Mouse (Mus musculus): ENCODE data around the gene Mrpl24. TPM values are rescaled to one million over a fixed set of nuclear protein-coding genes. Genes with fewer than 3 reads are reported as not detected.

Mrpl24 gene
- 100 to 1,000 TPM; 134 to 154 TPM for total RNA-seq (2023)

DNA sequence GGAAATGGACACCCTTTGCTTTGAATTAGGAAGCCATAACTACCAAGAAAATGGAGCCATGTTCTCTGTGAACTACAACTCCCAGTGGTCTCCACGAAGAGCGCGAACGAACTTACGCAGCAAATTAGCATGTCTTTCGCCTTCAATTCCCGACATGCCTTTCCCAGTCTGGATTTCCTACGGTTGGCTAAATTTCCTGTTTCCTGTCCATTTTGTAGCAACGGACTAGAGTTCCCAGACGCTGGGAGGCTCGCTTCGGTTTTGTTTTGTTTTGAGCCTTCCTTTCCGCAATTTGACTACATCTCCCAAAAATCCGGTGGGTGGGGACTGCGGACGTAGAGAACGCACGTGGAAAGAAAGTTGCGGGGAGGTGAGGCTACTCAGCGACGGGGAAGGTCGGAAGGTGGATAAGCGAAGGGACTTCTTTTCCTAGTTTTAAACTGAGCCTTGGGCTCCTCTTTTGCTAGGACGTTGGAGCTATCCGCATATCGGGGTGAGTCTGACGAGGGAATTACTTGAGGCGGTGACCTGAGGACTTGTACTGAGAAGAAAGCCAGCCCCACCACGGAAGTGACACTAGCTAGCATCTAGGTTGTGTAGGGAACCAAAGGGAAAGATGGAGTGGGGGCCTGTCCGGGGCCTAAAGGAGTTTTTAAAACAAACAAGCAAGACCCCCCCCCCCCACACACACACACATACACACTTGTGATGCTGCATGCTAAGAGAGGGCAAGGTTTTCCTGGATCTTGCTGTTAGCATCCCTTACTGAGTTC is at the start of gene Mrpl24:
TSS of gene Mrpl24 (plus strand) at position 171 of the 773 bp plus-strand sequence.

DNA sequence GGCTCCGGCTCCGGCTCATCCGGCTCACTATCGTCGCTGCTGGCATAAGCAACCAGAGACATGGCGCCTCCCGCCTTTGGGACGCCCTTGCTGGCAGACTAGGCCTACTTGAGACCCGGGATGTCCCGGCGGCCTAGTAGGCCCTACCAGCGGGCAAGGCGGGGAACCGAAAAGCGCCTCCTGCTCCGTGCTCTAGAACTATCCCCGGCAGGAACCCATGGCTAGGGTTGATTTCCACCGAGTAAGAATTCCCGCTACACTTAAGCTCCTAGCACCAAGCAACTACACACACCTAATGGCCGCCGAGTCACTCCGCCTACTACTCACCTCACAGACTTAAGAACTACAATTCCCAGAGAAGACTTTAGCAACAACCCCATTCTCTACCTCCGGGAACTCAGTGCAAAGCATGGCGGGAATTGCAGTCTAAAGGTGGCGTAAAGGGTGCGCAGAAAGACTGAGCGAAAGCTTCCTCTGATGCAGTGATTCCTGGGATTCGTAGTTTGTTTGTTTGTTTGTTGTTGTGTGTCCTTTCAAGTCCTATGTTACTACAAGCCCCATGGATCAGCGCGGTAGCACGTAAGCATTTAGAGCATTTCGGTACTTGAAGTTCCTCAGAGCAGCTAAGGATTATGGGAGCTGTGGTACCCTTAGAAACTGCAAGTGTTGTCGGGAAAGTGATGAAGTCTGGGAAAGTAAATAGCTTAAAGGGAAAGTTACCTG is 33.9 kb upstream of the Mrpl24 start, which contains the start of gene Prcc:
TSS of gene Prcc (minus strand) at position 328 of the 723 bp plus-strand sequence.

DNA sequence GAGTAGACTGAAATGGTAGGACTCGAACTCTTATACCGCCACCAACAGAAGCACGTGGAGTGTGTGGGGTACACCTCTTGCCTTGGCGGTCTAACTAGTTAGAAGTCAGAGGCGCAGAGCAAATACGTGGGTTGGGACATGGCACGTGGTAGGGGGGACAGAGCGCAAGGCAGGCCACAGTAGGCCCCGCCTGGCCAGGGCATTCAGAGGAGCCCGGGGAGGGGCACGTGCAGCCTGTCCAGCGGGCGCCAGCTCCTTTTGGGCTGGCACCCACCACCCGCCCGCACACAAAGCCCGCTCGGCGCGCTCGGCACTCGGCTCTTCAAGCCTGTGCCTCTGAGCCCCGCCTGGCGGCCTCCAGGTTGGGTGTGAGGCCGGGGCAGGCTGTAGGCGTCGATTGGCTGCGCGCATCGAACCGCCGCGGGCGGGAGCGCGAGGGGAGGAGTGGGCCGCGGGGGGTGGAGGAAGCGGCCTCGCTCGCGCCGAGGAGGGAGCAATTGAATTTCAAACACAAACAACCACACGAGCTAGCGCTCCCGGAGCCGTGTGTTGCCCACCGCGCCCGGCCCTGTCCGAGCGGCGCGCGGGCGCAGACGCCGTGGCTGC is 13.3 kb upstream of the Mrpl24 start, which contains the start of gene Hdgf:
TSS of gene Hdgf (plus strand) at position 442 of the 606 bp plus-strand sequence.

DNA sequence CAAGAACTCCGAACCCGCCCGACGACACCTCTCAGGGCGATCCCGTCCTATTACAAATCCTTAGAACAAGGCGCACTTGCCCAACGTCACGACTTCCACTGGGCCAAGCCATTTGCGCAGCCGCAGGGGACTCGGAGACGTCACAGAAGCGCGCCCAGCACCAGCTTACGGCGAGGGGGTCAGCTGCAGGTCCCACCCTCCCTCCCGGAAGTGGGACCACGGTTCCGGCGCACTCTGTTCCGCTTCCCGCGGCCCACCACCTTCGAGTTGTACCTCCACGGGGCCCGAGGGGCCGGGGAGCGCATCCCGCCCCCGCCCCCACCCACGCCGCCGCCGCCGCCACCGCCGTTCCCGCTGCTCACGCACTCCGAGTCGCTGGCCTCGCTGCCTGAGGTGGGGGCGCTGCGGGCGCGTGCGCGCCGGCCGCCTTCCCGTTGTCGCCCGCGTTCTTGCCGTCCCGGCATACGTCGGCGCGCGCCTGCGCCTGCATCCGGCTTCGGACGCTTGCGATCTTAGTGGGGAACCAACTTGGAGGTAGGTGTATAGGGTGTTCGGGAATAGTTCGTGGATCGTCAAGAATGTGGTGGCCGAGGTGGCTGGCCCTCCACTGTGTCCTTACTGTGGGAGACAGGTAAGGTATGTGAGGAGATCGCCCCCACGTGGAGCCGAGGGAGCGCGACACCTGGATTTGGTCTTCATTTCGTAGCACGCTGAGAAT is 10.9 kb downstream of the Mrpl24 start, which contains the start of the genes Isg20l2 and Rrnad1:
TSS of gene Isg20l2 (plus strand) at position 237 of the 718 bp plus-strand sequence.
TSS of gene Rrnad1 (minus strand) at position 640 of the 718 bp plus-strand sequence.

DNA sequence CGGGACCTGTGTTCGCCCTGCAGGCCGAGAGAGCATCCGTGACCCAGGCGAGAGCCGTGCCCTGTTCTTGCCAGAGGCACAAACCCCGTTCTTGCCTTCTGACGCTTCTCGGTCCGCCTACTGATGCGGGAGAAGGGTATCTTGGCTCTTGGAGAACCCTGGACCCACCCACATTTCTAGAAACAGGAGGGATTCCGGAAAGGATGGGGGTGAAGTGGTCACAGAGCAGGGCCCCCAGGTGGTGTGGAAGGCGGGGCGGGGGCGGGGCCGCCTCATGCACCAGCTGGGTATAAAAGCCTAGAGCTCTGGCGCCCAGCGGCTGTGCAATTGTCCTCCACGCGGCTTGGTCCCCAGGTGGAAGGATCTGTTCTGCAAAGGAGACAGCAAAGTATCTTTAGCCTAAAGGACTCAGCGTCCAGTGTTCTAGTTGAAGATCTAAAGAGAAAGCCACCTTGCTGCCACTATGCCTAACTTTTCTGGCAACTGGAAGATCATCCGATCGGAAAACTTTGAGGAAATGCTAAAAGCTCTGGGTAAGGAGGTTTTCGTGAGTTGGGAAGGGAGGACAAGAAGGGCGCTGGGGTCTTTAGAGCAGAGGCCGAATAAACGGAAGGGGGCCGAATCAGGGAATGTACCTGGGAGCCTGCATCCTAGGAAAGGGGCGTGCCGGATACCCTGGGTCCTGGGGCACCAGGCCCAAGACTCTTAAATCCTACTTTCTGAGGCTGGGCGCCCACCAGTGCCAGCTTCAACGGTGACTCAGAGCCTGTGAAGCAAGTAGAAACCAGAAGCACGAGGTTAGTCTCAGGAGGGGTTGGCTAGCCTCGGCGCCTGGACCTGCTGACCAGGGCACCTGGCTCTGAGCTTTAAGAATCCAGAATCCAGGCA is 29.3 kb downstream of the Mrpl24 start, which contains the start of gene Crabp2:
TSS of gene Crabp2 (plus strand) at position 289 of the 888 bp plus-strand sequence.

DNA sequence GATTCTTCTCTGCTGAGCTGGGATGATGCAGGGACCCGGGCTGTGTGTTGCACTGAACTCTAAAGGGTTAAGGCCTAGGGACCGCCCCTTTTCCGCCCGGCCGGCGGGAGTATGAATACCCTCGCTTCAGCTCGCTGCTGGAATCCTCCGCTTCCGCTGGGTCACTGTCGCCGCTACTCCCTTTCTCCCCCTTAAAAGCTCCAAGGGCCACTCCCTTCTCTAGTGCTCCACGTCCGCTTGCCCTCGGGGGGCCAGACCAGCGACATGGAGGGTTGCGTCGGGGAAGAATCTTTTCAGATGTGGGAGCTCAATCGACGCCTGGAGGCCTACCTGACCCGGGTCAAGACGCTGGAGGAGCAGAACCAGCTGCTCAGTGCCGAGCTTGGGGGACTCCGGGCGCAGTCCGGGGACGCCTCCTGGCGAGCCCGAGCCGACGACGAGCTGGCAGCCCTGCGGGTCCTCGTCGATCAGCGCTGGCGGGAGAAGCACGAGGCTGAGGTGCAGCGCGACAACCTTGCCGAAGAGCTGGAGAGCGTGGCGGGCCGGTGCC is 51.7 kb downstream of the Mrpl24 start, which contains the start of gene Nes:
TSS of gene Nes (plus strand) at position 140 of the 550 bp plus-strand sequence.

Other genes with a start within 250 kb of the Mrpl24 start
- under 1 TPM in 1 of 2 experiments, not detected in 1; 0.67 TPM for gene Lrrc71, start 170.9 kb upstream of the Mrpl24 start, total RNA-seq (2023)
- gene Ntrk1, start 124.3 kb upstream of the Mrpl24 start, total RNA-seq (2023) = not detected
- gene Insrr, start 122.6 kb upstream of the Mrpl24 start, total RNA-seq (2023) = under 1 TPM in 1 of 2 experiments, not detected in 1; 0.12 TPM
- gene Pear1, start 95.2 kb upstream of the Mrpl24 start, total RNA-seq (2023) = 10 to 100 TPM; 22.3 to 30.3 TPM
- gene Sh2d2a, start 72.8 kb upstream of the Mrpl24 start, total RNA-seq (2023) = 10 to 100 TPM; 29.2 to 32.6 TPM
- gene Prcc, start 33.9 kb upstream of the Mrpl24 start, total RNA-seq (2023) = 10 to 100 TPM; 56.5 to 62.3 TPM
- gene Hdgf, start 13.2 kb upstream of the Mrpl24 start, total RNA-seq (2023) = 10 to 100 TPM; 83.0 to 85.0 TPM
- 10 to 100 TPM; 65.3 to 67.4 TPM for gene Isg20l2, start 10.8 kb downstream of the Mrpl24 start, total RNA-seq (2023)
- gene Rrnad1, start 11.2 kb downstream of the Mrpl24 start, total RNA-seq (2023) = 10 to 100 TPM; 41.3 to 46.0 TPM
- 1 to 10 TPM in 1 of 2 experiments, not detected in 1; 3.1 TPM for gene Crabp2, start 29.2 kb downstream of the Mrpl24 start, total RNA-seq (2023)
- gene Nes, start 51.6 kb downstream of the Mrpl24 start, total RNA-seq (2023) = not detected
- not detected for gene Bcan, start 80.7 kb downstream of the Mrpl24 start, total RNA-seq (2023)
- not detected for gene Hapln2, start 108.1 kb downstream of the Mrpl24 start, total RNA-seq (2023)
- 10 to 100 TPM; 15.8 to 15.9 TPM for gene Gpatch4, start 123.6 kb downstream of the Mrpl24 start, total RNA-seq (2023)
- 10 to 100 TPM; 38.3 to 38.9 TPM for gene Naxe, start 139.0 kb downstream of the Mrpl24 start, total RNA-seq (2023)
- gene Ttc24, start 158.8 kb downstream of the Mrpl24 start, total RNA-seq (2023) = not detected
- gene Iqgap3, start 162.5 kb downstream of the Mrpl24 start, total RNA-seq (2023) = under 1 TPM; 0.27 to 0.32 TPM
- 100 to 1,000 TPM; 280 to 371 TPM for gene Mef2d, start 222.9 kb downstream of the Mrpl24 start, total RNA-seq (2023)